Mouse (Mus musculus) testis, adult 2 months (tissue): Measurements from ENCODE around the gene Ppp1r37.

Experiments used
- CTCF ChIP-seq: fragments of 200-500 bp; IDR thresholded peaks from 2 replicates; pipeline ENCODE4 v1.5.1; 2012; ENCODE audit warnings: low read depth, mild to moderate bottlenecking, inconsistent platforms, low read length, moderate library complexity; ENCODE audit not compliant: control insufficient read depth, insufficient read depth, insufficient replicate concordance
- POLR2A ChIP-seq: fragments of 200-500 bp; IDR thresholded peaks from 2 replicates; pipeline ENCODE4 v1.6.1; 2012; ENCODE audit warnings: low read depth, mild to moderate bottlenecking, inconsistent platforms, low read length, moderate library complexity; ENCODE audit not compliant: control insufficient read depth

GRCm38 (mm10) chr7:19554168-19554567, 8.7 kb downstream of the Ppp1r37 start:
- TF ChIP-seq CTCF (no peak), POLR2A (no peak)
